Mouse (Mus musculus) heart, embryonic 11.5 days (tissue): ENCODE measurements around the gene Kcnip4. TPM values are rescaled to one million over a fixed set of nuclear protein-coding genes. Genes with fewer than 3 reads are reported as not detected.

Experiments
- ATAC-seq: fragments of 200-750 bp; cut with Nextera tagmentation; replicated peaks from 2 replicates; pipeline ENCODE4 v1.8.0; 2017; ENCODE audit warnings: moderate library complexity; ENCODE audit not compliant: insufficient number of reproducible peaks, low FRiP score, low TSS enrichment
- H3K27ac ChIP-seq: fragments of 300-500 bp; sonication (generic); 2 replicates; pipeline ENCODE4 v1.5.1; 2014; ENCODE audit warnings: mild to moderate bottlenecking, low read depth, low read length
- H3K27me3 ChIP-seq: fragments of 300-500 bp; sonication (generic); 2 replicates; pipeline ENCODE4 v1.6.1; 2014; ENCODE audit warnings: mild to moderate bottlenecking, low read length, mixed read lengths; ENCODE audit not compliant: control insufficient read depth, insufficient read depth
- H3K36me3 ChIP-seq: fragments of 300-500 bp; sonication (generic); 2 replicates; pipeline ENCODE4 v1.6.1; 2014; ENCODE audit warnings: mild to moderate bottlenecking, low read length, moderate library complexity, mixed read lengths; ENCODE audit not compliant: control insufficient read depth, insufficient read depth
- H3K4me1 ChIP-seq: fragments of 300-500 bp; sonication (generic); 2 replicates; pipeline ENCODE4 v1.6.1; 2014; ENCODE audit warnings: low read length; ENCODE audit not compliant: control insufficient read depth, insufficient read depth
- H3K4me2 ChIP-seq: fragments of 300-500 bp; sonication (generic); 2 replicates; pipeline ENCODE4 v1.6.1; 2014; ENCODE audit warnings: mild to moderate bottlenecking, moderate library complexity
- H3K4me3 ChIP-seq: fragments of 300-500 bp; sonication (generic); 2 replicates; pipeline ENCODE4 v1.5.1; 2014; ENCODE audit warnings: low read depth, low read length
- H3K9ac ChIP-seq: fragments of 300-500 bp; sonication (generic); 2 replicates; pipeline ENCODE4 v1.6.1; 2014; ENCODE audit warnings: mild to moderate bottlenecking, low read depth, low read length, moderate library complexity
- H3K9me3 ChIP-seq: fragments of 300-500 bp; sonication (generic); replicated peaks from 2 replicates; pipeline ENCODE4 v1.6.1; 2016; ENCODE audit warnings: low read length; ENCODE audit not compliant: control insufficient read depth
- WGBS: fragments of 180-500 bp; shearing (Covaris S2); extraction: QIAGEN DNeasy Blood & Tissue Kit; methylation state at CpG from one replicate; pipeline ENCODE4 v1.1.7; 2014; ENCODE audit not compliant: insufficient replicate concordance; 5-methylcytosine and 5-hydroxymethylcytosine counted together
- polyA plus RNA-seq: library from polyadenylated mRNA; unstranded; fragments of >200 nt; fragmentation: Nextera tagmentation; extraction: Ambion mirVana; gene quantifications from 2 replicates; pipeline ENCODE4 v1.2.1, GENCODE M21; 2014

Kcnip4 gene
- polyA plus RNA-seq, 1 experiment from 2014 or later, result 0.63 TPM

GRCm38 (mm10) chr5:49256850-49257249 lies 267.9 kb downstream of the Kcnip4 start:
- Histone ChIP-seq H3K4me1 (no peaks in the 10 kb centered on the region), H3K4me3 (no peak overlapping the region), H3K36me3 (no peaks in the 10 kb centered on the region), H3K9ac (no peak overlapping the region), H3K9me3 (no peaks in the 10 kb centered on the region), H3K27ac (no peak overlapping the region), H3K27me3 (no peaks in the 10 kb centered on the region), H3K4me2 (no peak overlapping the region)
- WGBS, result 63% methylated on average over 3 of the region's 3 CpGs
- no peak for ATAC-seq

GRCm38 (mm10) chr5:49255983-49256382 lies 268.7 kb downstream of the Kcnip4 start:
- Histone ChIP-seq H3K27ac (no peak overlapping the region), H3K36me3 (no peaks in the 10 kb centered on the region), H3K4me2 (no peak overlapping the region), H3K27me3 (no peaks in the 10 kb centered on the region), H3K9ac (no peak overlapping the region), H3K9me3 (no peaks in the 10 kb centered on the region), H3K4me3 (no peak overlapping the region), H3K4me1 (no peaks in the 10 kb centered on the region)
- WGBS, result 75% methylated on average over 4 of the region's 4 CpGs
- ATAC-seq, result no peak

- 71% methylated on average over 2 of the region's 2 CpGs for WGBS
- Histone ChIP-seq H3K4me2 (no peak overlapping the region), H3K4me1 (no peaks in the 10 kb centered on the region), H3K4me3 (no peak overlapping the region), H3K27ac (no peak overlapping the region), H3K9me3 (no peaks in the 10 kb centered on the region), H3K36me3 (no peaks in the 10 kb centered on the region), H3K27me3 (no peaks in the 10 kb centered on the region), H3K9ac (no peak overlapping the region)
- no peak for ATAC-seq
Measured at GRCm38 (mm10) chr5:49247081-49247480, 277.6 kb downstream of the Kcnip4 start.

- 76% methylated on average over 4 of the region's 4 CpGs for WGBS
- no peak overlapping the region for H3K27ac ChIP-seq
Measured at GRCm38 (mm10) chr5:49244414-49244813, 280.3 kb downstream of the Kcnip4 start.

GRCm38 (mm10) chr5:49241708-49242107 lies 283.0 kb downstream of the Kcnip4 start:
- Histone ChIP-seq H3K4me3 (no peak overlapping the region), H3K9ac (no peak overlapping the region), H3K27ac (no peak overlapping the region), H3K9me3 (no peaks in the 10 kb centered on the region), H3K4me2 (no peak overlapping the region), H3K36me3 (no peaks in the 10 kb centered on the region), H3K4me1 (no peaks in the 10 kb centered on the region), H3K27me3 (no peaks in the 10 kb centered on the region)
- no peak for ATAC-seq
- WGBS, result 89% methylated on average over 6 of the region's 6 CpGs

More at GRCm38 (mm10) chr5:49244414-49244813, 280.3 kb downstream of the Kcnip4 start:
- H3K9me3 ChIP-seq, result no peaks in the 10 kb centered on the region
- no peak for ATAC-seq
- H3K4me3 ChIP-seq, result no peak overlapping the region
- no peak overlapping the region for H3K9ac ChIP-seq
- no peaks in the 10 kb centered on the region for H3K27me3 ChIP-seq
- H3K36me3 ChIP-seq, result no peaks in the 10 kb centered on the region
- no peaks in the 10 kb centered on the region for H3K4me1 ChIP-seq
- H3K4me2 ChIP-seq, result no peak overlapping the region

GRCm38 (mm10) chr5:49201164-49201756 lies 323.4 kb downstream of the Kcnip4 start:
- Histone ChIP-seq H3K9me3 (no peaks in the 10 kb centered on the region; the same call in 1 of the 2 replicates), H3K27me3 (no peaks in the 10 kb centered on the region), H3K4me3 (no peak overlapping the region), H3K36me3 (no peaks in the 10 kb centered on the region), H3K4me2 (no peak overlapping the region), H3K4me1 (no peaks in the 10 kb centered on the region), H3K9ac (no peak overlapping the region), H3K27ac (no peak overlapping the region)
- 59% methylated on average over 4 of the region's 4 CpGs for WGBS
- ATAC-seq, result no peak

GRCm38 (mm10) chr5:49188236-49188635 lies 336.5 kb downstream of the Kcnip4 start:
- no peak overlapping the region for H3K4me3 ChIP-seq
- no peak overlapping the region for H3K9ac ChIP-seq
- no peaks in the 10 kb centered on the region for H3K36me3 ChIP-seq
- no peaks in the 10 kb centered on the region for H3K9me3 ChIP-seq
- H3K4me1 ChIP-seq, result no peaks in the 10 kb centered on the region
- H3K27me3 ChIP-seq, result no peaks in the 10 kb centered on the region
- WGBS, result 65% methylated on average over 1 of the region's 1 CpGs
- ATAC-seq, result no peak
- no peak overlapping the region for H3K4me2 ChIP-seq
- no peak overlapping the region for H3K27ac ChIP-seq

- Histone ChIP-seq H3K36me3 (no peaks in the 10 kb centered on the region), H3K9ac (no peak overlapping the region), H3K27me3 (no peaks in the 10 kb centered on the region), H3K9me3 (no peaks in the 10 kb centered on the region), H3K4me2 (no peak overlapping the region), H3K4me1 (no peaks in the 10 kb centered on the region), H3K4me3 (no peak overlapping the region), H3K27ac (no peak overlapping the region)
- WGBS, result 71% methylated on average over 2 of the region's 2 CpGs
- ATAC-seq, result no peak
Measured at GRCm38 (mm10) chr5:49150116-49150811, 374.4 kb downstream of the Kcnip4 start.

- 73% methylated on average over 2 of the region's 2 CpGs for WGBS
- no peak for ATAC-seq
- H3K27me3 ChIP-seq, result no peaks in the 10 kb centered on the region
Measured at GRCm38 (mm10) chr5:49149684-49150083, 375.0 kb downstream of the Kcnip4 start.

More at GRCm38 (mm10) chr5:49149684-49150083, 375.0 kb downstream of the Kcnip4 start:
- no peak overlapping the region for H3K4me3 ChIP-seq
- H3K4me2 ChIP-seq, result no peak overlapping the region
- no peaks in the 10 kb centered on the region for H3K9me3 ChIP-seq
- H3K4me1 ChIP-seq, result no peaks in the 10 kb centered on the region
- no peaks in the 10 kb centered on the region for H3K36me3 ChIP-seq
- no peak overlapping the region for H3K27ac ChIP-seq
- no peak overlapping the region for H3K9ac ChIP-seq
